Mouse (Mus musculus) CH12.LX (cell line): ENCODE measurements around the gene Dgkg. TPM values are rescaled to one million over a fixed set of nuclear protein-coding genes. Genes with fewer than 3 reads are reported as not detected.

Experiments used
- DNase-seq: peaks from one replicate; pipeline ENCODE4 v3.0.0-alpha.2; 2013; ENCODE audit errors: extremely low read depth
- H3K27ac ChIP-seq: 2 replicates; pipeline ENCODE4 v1.5.1; 2012; ENCODE audit warnings: low read depth, mild to moderate bottlenecking, control low read depth, moderate library complexity; ENCODE audit not compliant: insufficient read depth
- H3K27me3 ChIP-seq: replicated peaks from 2 replicates; pipeline ENCODE3; 2012; ENCODE audit warnings: inconsistent platforms
- H3K36me3 ChIP-seq, 2 experiments: replicated peaks in 1 of 2; 2 replicates each; pipeline versions ENCODE3 to v1.6.1; 2012; ENCODE audit warnings: inconsistent platforms in 1 of 2, low read length in 1 of 2, mild to moderate bottlenecking in 1 of 2, mixed read lengths in 1 of 2, moderate library complexity in 1 of 2; ENCODE audit not compliant: control insufficient read depth in 1 of 2, insufficient read depth in 1 of 2
- H3K4me1 ChIP-seq, 2 experiments: 2 replicates each; pipeline ENCODE4 v1.6.1; 2012; ENCODE audit warnings: inconsistent platforms in 1 of 2, moderate library complexity in 1 of 2; ENCODE audit not compliant: insufficient read depth in 2 of 2, control insufficient read depth in 1 of 2
- H3K4me2 ChIP-seq: 2 replicates; pipeline ENCODE4 v1.6.1; 2012; ENCODE audit warnings: low read depth, mild to moderate bottlenecking, control low read depth; ENCODE audit not compliant: poor library complexity, insufficient read depth, severe bottlenecking
- H3K4me3 ChIP-seq, 3 experiments: fragments of 150-350 bp in 1 of 3; sonication (generic) in 1 of 3; replicated peaks in 1 of 3; 2 replicates each; pipeline versions ENCODE3 to v1.5.1; 2011 to 2012; ENCODE audit warnings: low read depth in 2 of 3, low read length in 2 of 3, mild to moderate bottlenecking in 2 of 3, moderate library complexity in 2 of 3, control low read depth in 1 of 3, improper control_type of control experiment in 1 of 3, inconsistent platforms in 1 of 3, mixed read lengths in 1 of 3; ENCODE audit not compliant: poor library complexity in 1 of 3
- H3K79me2 ChIP-seq: replicated peaks from 2 replicates; pipeline ENCODE4 v1.6.1; 2012; ENCODE audit warnings: mild to moderate bottlenecking, moderate library complexity; ENCODE audit not compliant: control insufficient read depth, poor library complexity, insufficient read depth, severe bottlenecking; ENCODE audit errors: extremely low read depth
- H3K9ac ChIP-seq: 2 replicates; pipeline ENCODE4 v1.6.1; 2012; ENCODE audit warnings: low read depth, mild to moderate bottlenecking, control low read depth, moderate library complexity; ENCODE audit not compliant: insufficient read depth
- H3K9me3 ChIP-seq: replicated peaks from 2 replicates; pipeline ENCODE3; 2012; ENCODE audit warnings: low read length, inconsistent platforms, mixed read lengths
- BHLHE40 ChIP-seq: IDR thresholded peaks from 2 replicates; pipeline ENCODE4 v1.6.1; 2011; ENCODE audit warnings: mild to moderate bottlenecking, low read depth, low read length, improper control_type of control experiment
- CHD1 ChIP-seq: IDR thresholded peaks from 2 replicates; pipeline ENCODE4 v1.6.1; 2012; ENCODE audit warnings: low read depth, low read length, improper control_type of control experiment, inconsistent platforms
- CHD2 ChIP-seq: IDR thresholded peaks from 2 replicates; pipeline ENCODE4 v1.6.1; 2011; ENCODE audit warnings: low read length, improper control_type of control experiment
- E2F4 ChIP-seq: IDR thresholded peaks from 2 replicates; pipeline ENCODE4 v1.6.1; 2011; ENCODE audit warnings: low read depth, low read length, improper control_type of control experiment; ENCODE audit not compliant: insufficient replicate concordance
- ELF1 ChIP-seq: IDR thresholded peaks from 2 replicates; pipeline ENCODE4 v1.6.1; 2014; ENCODE audit warnings: low read depth, mild to moderate bottlenecking, inconsistent platforms, low read length, improper control_type of control experiment
- GABPA ChIP-seq: IDR thresholded peaks from 2 replicates; pipeline ENCODE4 v1.6.1; 2012; ENCODE audit warnings: low read depth, low read length, improper control_type of control experiment, inconsistent platforms; ENCODE audit not compliant: insufficient replicate concordance
- HCFC1 ChIP-seq: IDR thresholded peaks from 2 replicates; pipeline ENCODE4 v1.6.1; 2012; ENCODE audit warnings: low read depth, mild to moderate bottlenecking, inconsistent platforms, low read length, improper control_type of control experiment
- IRF4 ChIP-seq: IDR thresholded peaks from 2 replicates; pipeline ENCODE4 v1.6.1; 2014; ENCODE audit warnings: low read depth, mild to moderate bottlenecking, inconsistent platforms, low read length, improper control_type of control experiment
- JUND ChIP-seq: conservative IDR thresholded peaks from 2 replicates; pipeline ENCODE4 v1.6.1; 2011; ENCODE audit warnings: low read depth, low read length, improper control_type of control experiment
- KAT2A ChIP-seq: IDR thresholded peaks from 2 replicates; pipeline ENCODE4 v1.6.1; 2012; ENCODE audit warnings: low read length, improper control_type of control experiment, inconsistent platforms; ENCODE audit not compliant: insufficient replicate concordance
- MAFK ChIP-seq: IDR thresholded peaks from 2 replicates; pipeline ENCODE4 v1.6.1; 2011; ENCODE audit warnings: low read length, improper control_type of control experiment; ENCODE audit not compliant: insufficient replicate concordance
- MAX ChIP-seq: IDR thresholded peaks from 2 replicates; pipeline ENCODE4 v1.6.1; 2011; ENCODE audit warnings: low read length, improper control_type of control experiment
- MEF2A ChIP-seq: IDR thresholded peaks from 2 replicates; pipeline ENCODE4 v1.6.1; 2014; ENCODE audit warnings: low read depth, mild to moderate bottlenecking, inconsistent platforms, low read length, improper control_type of control experiment, borderline replicate concordance
- MXI1 ChIP-seq: IDR thresholded peaks from 2 replicates; pipeline ENCODE4 v1.6.1; 2011; ENCODE audit warnings: mild to moderate bottlenecking, low read depth, low read length, improper control_type of control experiment
- MYC ChIP-seq: IDR thresholded peaks from 2 replicates; pipeline ENCODE4 v1.6.1; 2011; ENCODE audit warnings: low read depth, mild to moderate bottlenecking, improper control_type of control experiment, low read length
- NELFE ChIP-seq: IDR thresholded peaks from 2 replicates; pipeline ENCODE4 v1.6.1; 2011; ENCODE audit warnings: low read depth, low read length, improper control_type of control experiment
- NRF1 ChIP-seq: IDR thresholded peaks from 2 replicates; pipeline ENCODE4 v1.6.1; 2014; ENCODE audit warnings: low read depth, mild to moderate bottlenecking, inconsistent platforms, low read length, improper control_type of control experiment, moderate library complexity
- PAX5 ChIP-seq: IDR thresholded peaks from 2 replicates; pipeline ENCODE4 v1.6.1; 2012; ENCODE audit warnings: low read length, inconsistent platforms, mixed read lengths
- POLR2A ChIP-seq: IDR thresholded peaks from 2 replicates; pipeline ENCODE4 v1.6.1; 2011; ENCODE audit warnings: low read depth, mild to moderate bottlenecking, improper control_type of control experiment, low read length
- POLR2AphosphoS2 ChIP-seq: IDR thresholded peaks from 2 replicates; pipeline ENCODE4 v1.6.1; 2011; ENCODE audit warnings: low read depth, low read length, improper control_type of control experiment
- RAD21 ChIP-seq: IDR thresholded peaks from 2 replicates; pipeline ENCODE4 v1.6.1; 2011; ENCODE audit warnings: low read depth, mild to moderate bottlenecking, low read length, improper control_type of control experiment, moderate library complexity
- RCOR1 ChIP-seq: conservative IDR thresholded peaks from 2 replicates; pipeline ENCODE4 v1.6.1; 2012; ENCODE audit warnings: low read depth, mild to moderate bottlenecking, inconsistent platforms, low read length, improper control_type of control experiment
- SIN3A ChIP-seq: IDR thresholded peaks from 2 replicates; pipeline ENCODE4 v1.6.1; 2012; ENCODE audit warnings: low read length, improper control_type of control experiment, inconsistent platforms
- TCF12 ChIP-seq: IDR thresholded peaks from 2 replicates; pipeline ENCODE4 v1.6.1; 2014; ENCODE audit warnings: low read depth, mild to moderate bottlenecking, inconsistent platforms, low read length, improper control_type of control experiment
- UBTF ChIP-seq: IDR thresholded peaks from 2 replicates; pipeline ENCODE4 v1.6.1; 2012; ENCODE audit warnings: low read depth, mild to moderate bottlenecking, inconsistent platforms, low read length, improper control_type of control experiment, moderate library complexity
- USF1 ChIP-seq: IDR thresholded peaks from 2 replicates; pipeline ENCODE4 v1.6.1; 2014; ENCODE audit warnings: low read depth, mild to moderate bottlenecking, inconsistent platforms, low read length, improper control_type of control experiment
- ZC3H11A ChIP-seq: IDR thresholded peaks from 2 replicates; pipeline ENCODE4 v1.6.1; 2012; ENCODE audit warnings: low read depth, mild to moderate bottlenecking, inconsistent platforms, low read length, improper control_type of control experiment
- ZKSCAN1 ChIP-seq: IDR thresholded peaks from 2 replicates; pipeline ENCODE4 v1.6.1; 2012; ENCODE audit warnings: low read depth, inconsistent platforms, low read length, improper control_type of control experiment, borderline replicate concordance
- ZMIZ1 ChIP-seq: IDR thresholded peaks from 2 replicates; pipeline ENCODE4 v1.6.1; 2012; ENCODE audit warnings: low read depth, mild to moderate bottlenecking, inconsistent platforms, low read length, improper control_type of control experiment
- ZNF384 ChIP-seq: IDR thresholded peaks from 2 replicates; pipeline ENCODE4 v1.6.1; 2012; ENCODE audit warnings: low read depth, low read length, improper control_type of control experiment, inconsistent platforms
- dilution Hi-C: fragments of 300-500 bp; cut with MboI; formaldehyde crosslinking; loops from 2 replicates; pipeline ENCODE4 v1.14.3; 2020; ENCODE audit warnings: low sequenced_read_pairs; ENCODE audit not compliant: extremely low pct_unique_long_range_greater_than_20kb, extremely low pct_ligation_motif_present
- in situ Hi-C: fragments of 300-500 bp; cut with MboI; formaldehyde crosslinking; loops from 3 replicates; pipeline ENCODE4 v1.14.3; 2019; ENCODE audit warnings: low sequenced_read_pairs, low pct_ligation_motif_present, low pct_unique_long_range_greater_than_20kb, mixed read lengths
- polyA plus RNA-seq: library from polyadenylated mRNA; unstranded; fragments of >175 nt; gene quantifications from 2 replicates; pipeline ENCODE4 v1.2.1, GENCODE M21; 2012; ENCODE audit warnings: low read depth; ENCODE audit not compliant: insufficient read length
- total RNA-seq, 2 experiments: library from RNA; depleted of rRNA; stranded (reverse); fragments of 300-350 nt in 1 of 2; fragments of >200 nt in 1 of 2; gene quantifications; 2 replicates each; pipeline ENCODE4 v1.2.3; 2012 to 2014

The Dgkg gene
- total and polyA plus RNA-seq, 3 experiments: 2.0 to 9.2 (median 3.0) TPM

GRCm38 (mm10) chr16:22438441-22439373 is 218.3 kb downstream of the Dgkg start:
- no peak for TF ChIP-seq POLR2AphosphoS2
- peak; percentile 43; the same call in 1 of the 2 replicates for TF ChIP-seq IRF4
- TF ChIP-seq CHD2: peak; percentile 53
- TF ChIP-seq MXI1: peak; percentile 12; the same call in 1 of the 2 replicates
- 0 out of 2 replicates have a peak, but pooled peaks have one; percentile 65 for TF ChIP-seq UBTF
- TF ChIP-seq POLR2A: no peak
- TF ChIP-seq ZNF384: peak; percentile 96
- 0 out of 2 replicates have a peak, but pooled peaks have one; percentile 34 for TF ChIP-seq MEF2A
- TF ChIP-seq MYC: no peak
- no peak for TF ChIP-seq BHLHE40
- TF ChIP-seq KAT2A: no peak
- TF ChIP-seq ZC3H11A: peak; percentile 58
- TF ChIP-seq, all 38 proteins: peak for 7
- Histone ChIP-seq H3K27me3 (peaks cover 34% of the 10 kb centered on the region), H3K36me3 (no peaks in the 10 kb centered on the region), H3K27ac (no peak overlapping the region), H3K4me3 (peak overlapping the region; percentile 53 to 81 (median 66)), H3K4me2 (peak overlapping the region; percentile 64), H3K4me1 (peaks cover 4 to 28% of the 10 kb centered on the region in 2 experiments; a peak in 2 of 4 replicates), H3K9me3 (no peaks in the 10 kb centered on the region), H3K9ac (peak overlapping the region; percentile 78), H3K79me2 (no peaks in the 10 kb centered on the region)
- DNase-seq: peak; percentile 61
- dilution Hi-C loops (no loop called here), in situ Hi-C loops (no loop called here)

- Histone ChIP-seq H3K27ac (no peak overlapping the region), H3K36me3 (no peaks in the 10 kb centered on the region), H3K79me2 (no peaks in the 10 kb centered on the region), H3K9ac (no peak overlapping the region), H3K9me3 (no peaks in the 10 kb centered on the region), H3K27me3 (peaks cover 28% of the 10 kb centered on the region), H3K4me3 (no peak overlapping the region), H3K4me2 (peak overlapping the region; percentile 53), H3K4me1 (peaks cover 4 to 31% of the 10 kb centered on the region in 2 experiments; a peak in 2 of 4 replicates)
- dilution Hi-C loops (no loop called here), in situ Hi-C loops (no loop called here)
- peak; percentile 80 for DNase-seq
- no peak for TF ChIP-seq MXI1
- TF ChIP-seq MYC: no peak
- TF ChIP-seq PAX5: no peak
- no peak for TF ChIP-seq POLR2A
- TF ChIP-seq CHD1: no peak
- TF ChIP-seq NRF1: no peak
- 0 out of 2 replicates have a peak, but pooled peaks have one; percentile 21 for TF ChIP-seq TCF12
- no peak for TF ChIP-seq ZMIZ1
- TF ChIP-seq E2F4: no peak
- TF ChIP-seq NELFE: no peak
- no peak for TF ChIP-seq MAFK
- no peak for TF ChIP-seq CHD2
- TF ChIP-seq ZKSCAN1: no peak
- no peak for TF ChIP-seq GABPA
- TF ChIP-seq JUND: no peak
- TF ChIP-seq HCFC1: no peak
- no peak for TF ChIP-seq USF1
- TF ChIP-seq ELF1: no peak
- no peak for TF ChIP-seq MAX
- peak; percentile 89 for TF ChIP-seq BHLHE40
- TF ChIP-seq RAD21: no peak
- TF ChIP-seq SIN3A: no peak
- TF ChIP-seq UBTF: no peak
- TF ChIP-seq RCOR1: no peak
- TF ChIP-seq POLR2AphosphoS2: no peak
These were observed 220.9 kb downstream of the Dgkg start for GRCm38 (mm10) chr16:22436106-22436505.
